Mouse (Mus musculus): ENCODE results near the gene Psmd5. TPM values are rescaled to one million over a fixed set of nuclear protein-coding genes. Genes with fewer than 3 reads are reported as not detected.
"Not testable (repeated sequence)": the region's sequence is repeated elsewhere in the genome, so short reads cannot be mapped to it uniquely, and the experiment has no call there.

Gene Psmd5
- polyA plus RNA-seq, 1 experiment from 2014 or later = 93.6 TPM

- H3K9ac ChIP-seq = no peak overlapping the region
- H3K27me3 ChIP-seq = no peaks in the 10 kb centered on the region
- H3K9me3 ChIP-seq (replicated peaks) = no peaks in the 10 kb centered on the region
- peaks cover 38% of the 10 kb centered on the region for H3K36me3 ChIP-seq
- no peak overlapping the region for H3K27ac ChIP-seq
- H3K4me2 ChIP-seq = no peak overlapping the region
- no peaks in the 10 kb centered on the region for H3K4me1 ChIP-seq (replicated peaks)
- no peak overlapping the region for H3K4me3 ChIP-seq (replicated peaks)
- DNase-seq (no peak), ATAC-seq (ENCODE audit: low read depth) (no peak)
- 84% methylated on average over 1 of the region's 1 CpGs for WGBS (ENCODE audit: insufficient replicate concordance)
Measured at GRCm38 (mm10) chr2:34847702-34848101, 27.1 kb downstream of the Psmd5 start.

DNA sequence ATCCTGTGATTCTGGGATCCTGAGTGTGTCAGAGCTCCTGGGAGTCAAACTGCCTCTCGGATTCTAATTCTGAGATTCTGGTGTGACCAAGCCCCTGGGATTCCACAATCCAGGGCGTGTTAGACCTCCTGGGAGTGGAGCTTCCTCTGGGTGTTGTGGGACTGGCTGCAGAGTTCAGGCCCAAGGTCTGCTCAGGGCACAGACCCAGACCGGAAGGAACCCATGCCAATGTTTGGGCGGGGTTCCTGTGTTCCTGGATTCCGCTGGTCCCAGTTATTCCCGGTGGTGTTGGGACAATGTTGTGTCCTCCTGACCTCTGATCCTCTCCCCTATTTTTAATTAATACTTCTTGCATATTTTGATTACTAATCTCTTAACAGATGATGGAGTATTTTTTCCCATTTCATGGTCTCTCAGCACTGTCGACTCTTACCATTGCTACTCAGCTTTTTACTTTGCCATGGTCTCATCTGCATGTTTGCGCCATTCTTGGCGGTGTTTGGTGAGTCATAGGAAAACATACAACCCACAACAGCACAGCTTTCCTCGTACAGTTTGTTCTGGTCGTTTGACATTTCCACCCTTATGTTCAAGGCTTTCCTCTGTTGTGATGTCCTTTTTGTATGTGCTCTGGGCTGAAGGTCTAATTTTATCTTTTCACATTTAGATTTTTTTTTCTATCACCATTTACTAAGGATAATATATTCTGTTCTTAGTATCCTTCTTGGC, 31.4 kb downstream of the Psmd5 start:
- no peaks in the 10 kb centered on the region for H3K9me3 ChIP-seq (replicated peaks)
- H3K27me3 ChIP-seq = no peaks in the 10 kb centered on the region
- no peak overlapping the region for H3K27ac ChIP-seq
- H3K4me3 ChIP-seq (replicated peaks) = no peak overlapping the region
- DNase-seq (no peak), ATAC-seq (ENCODE audit: low read depth) (no peak)
- no peak overlapping the region for H3K4me2 ChIP-seq
- H3K4me1 ChIP-seq (replicated peaks) = no peaks in the 10 kb centered on the region
- no peak overlapping the region for H3K9ac ChIP-seq
- 68% methylated on average over 11 of the region's 11 CpGs for WGBS (ENCODE audit: insufficient replicate concordance)
- no peaks in the 10 kb centered on the region for H3K36me3 ChIP-seq

- Histone ChIP-seq H3K4me1 (replicated peaks) (no peaks in the 10 kb centered on the region), H3K4me2 (no peak overlapping the region), H3K27ac (no peak overlapping the region), H3K4me3 (replicated peaks) (no peak overlapping the region), H3K27me3 (no peaks in the 10 kb centered on the region), H3K9me3 (replicated peaks) (no peaks in the 10 kb centered on the region), H3K9ac (no peak overlapping the region), H3K36me3 (no peaks in the 10 kb centered on the region)
- WGBS (ENCODE audit: insufficient replicate concordance) = 76% methylated on average over 8 of the region's 8 CpGs
- ATAC-seq (ENCODE audit: low read depth) (no peak), DNase-seq (no peak)
Measured at GRCm38 (mm10) chr2:34841706-34842105, 33.1 kb downstream of the Psmd5 start.

DNA sequence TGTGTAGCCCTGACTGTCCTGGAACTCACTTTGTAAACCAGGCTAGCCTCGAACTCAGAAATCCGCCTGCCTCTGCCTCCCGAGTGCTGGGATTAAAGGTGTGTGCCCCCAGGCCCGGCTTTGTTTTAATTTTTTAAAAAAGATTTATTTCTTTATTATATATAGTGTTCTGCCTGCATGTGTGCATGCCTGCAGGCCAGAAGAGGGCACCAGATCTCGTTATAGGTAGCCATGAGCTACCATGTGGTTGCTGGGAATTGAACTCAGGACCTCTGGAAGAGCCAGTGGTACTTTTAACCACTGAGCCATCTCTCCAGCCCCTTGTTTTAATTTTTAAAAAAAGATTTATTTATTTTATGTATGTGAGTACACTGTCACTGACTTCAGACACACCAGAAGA, 34.6 kb downstream of the Psmd5 start:
- 64% methylated on average over 5 of the region's 5 CpGs for WGBS (ENCODE audit: insufficient replicate concordance)
- not testable (repeated sequence) for ATAC-seq (ENCODE audit: low read depth); H3K36me3 ChIP-seq; H3K27me3 ChIP-seq; H3K9me3 ChIP-seq (replicated peaks); H3K9ac ChIP-seq; DNase-seq; H3K4me3 ChIP-seq (replicated peaks); H3K4me2 ChIP-seq; H3K27ac ChIP-seq; H3K4me1 ChIP-seq (replicated peaks)

DNA sequence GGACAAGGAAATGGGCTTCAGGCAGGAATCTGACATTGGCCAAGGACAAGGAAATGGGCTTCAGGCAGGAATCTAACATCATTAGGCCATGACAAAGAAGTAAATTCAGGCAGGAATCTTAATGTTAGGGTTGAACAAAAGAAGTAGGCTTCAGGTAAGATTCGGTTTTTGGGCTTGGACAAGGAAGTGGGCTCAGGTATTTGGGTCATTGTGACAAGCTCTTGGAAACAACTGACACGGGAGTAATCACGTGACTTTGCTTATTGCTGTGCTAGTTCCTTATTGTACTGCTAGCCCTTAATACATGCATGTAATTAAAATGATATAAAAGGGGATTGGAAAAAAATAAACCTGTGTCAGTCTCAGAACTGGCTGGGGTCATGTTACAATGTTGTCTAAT, 39.1 kb downstream of the Psmd5 start:
- Histone ChIP-seq H3K4me3 (replicated peaks) (no peak overlapping the region), H3K4me1 (replicated peaks) (no peaks in the 10 kb centered on the region), H3K9me3 (replicated peaks) (no peaks in the 10 kb centered on the region), H3K36me3 (no peaks in the 10 kb centered on the region), H3K9ac (no peak overlapping the region), H3K27me3 (no peaks in the 10 kb centered on the region), H3K27ac (no peak overlapping the region), H3K4me2 (no peak overlapping the region)
- DNase-seq (no peak), ATAC-seq (ENCODE audit: low read depth) (no peak)
- WGBS (ENCODE audit: insufficient replicate concordance) = 55% methylated on average over 3 of the region's 3 CpGs

DNA sequence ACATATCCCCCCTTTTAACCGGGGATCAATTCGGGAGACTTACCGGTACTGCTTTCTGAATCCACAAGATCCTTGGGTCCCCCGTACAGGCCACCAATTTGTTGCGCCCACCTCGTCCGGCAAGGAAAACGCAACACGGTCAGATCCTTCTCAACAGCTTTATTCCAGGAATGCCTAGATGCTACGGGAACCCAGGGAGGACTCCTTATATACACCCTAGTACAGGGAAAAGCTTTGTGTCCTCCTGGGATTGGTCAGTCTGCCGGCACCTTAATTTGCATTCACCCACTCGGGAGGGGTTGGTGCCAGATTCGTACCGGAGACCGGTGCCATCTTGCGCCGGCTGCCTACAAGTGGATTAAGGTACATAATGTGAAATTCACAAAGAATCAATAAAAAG, 41.1 kb downstream of the Psmd5 start:
- no peaks in the 10 kb centered on the region for H3K27me3 ChIP-seq
- H3K9me3 ChIP-seq (replicated peaks) = no peaks in the 10 kb centered on the region
- 75% methylated on average over 17 of the region's 17 CpGs for WGBS (ENCODE audit: insufficient replicate concordance)
- no peak overlapping the region for H3K4me3 ChIP-seq (replicated peaks)
- no peak overlapping the region for H3K4me2 ChIP-seq
- H3K27ac ChIP-seq = no peak overlapping the region
- H3K9ac ChIP-seq = no peak overlapping the region
- no peaks in the 10 kb centered on the region for H3K4me1 ChIP-seq (replicated peaks)
- ATAC-seq (ENCODE audit: low read depth) = no peak
- DNase-seq = no peak
- no peaks in the 10 kb centered on the region for H3K36me3 ChIP-seq

DNA sequence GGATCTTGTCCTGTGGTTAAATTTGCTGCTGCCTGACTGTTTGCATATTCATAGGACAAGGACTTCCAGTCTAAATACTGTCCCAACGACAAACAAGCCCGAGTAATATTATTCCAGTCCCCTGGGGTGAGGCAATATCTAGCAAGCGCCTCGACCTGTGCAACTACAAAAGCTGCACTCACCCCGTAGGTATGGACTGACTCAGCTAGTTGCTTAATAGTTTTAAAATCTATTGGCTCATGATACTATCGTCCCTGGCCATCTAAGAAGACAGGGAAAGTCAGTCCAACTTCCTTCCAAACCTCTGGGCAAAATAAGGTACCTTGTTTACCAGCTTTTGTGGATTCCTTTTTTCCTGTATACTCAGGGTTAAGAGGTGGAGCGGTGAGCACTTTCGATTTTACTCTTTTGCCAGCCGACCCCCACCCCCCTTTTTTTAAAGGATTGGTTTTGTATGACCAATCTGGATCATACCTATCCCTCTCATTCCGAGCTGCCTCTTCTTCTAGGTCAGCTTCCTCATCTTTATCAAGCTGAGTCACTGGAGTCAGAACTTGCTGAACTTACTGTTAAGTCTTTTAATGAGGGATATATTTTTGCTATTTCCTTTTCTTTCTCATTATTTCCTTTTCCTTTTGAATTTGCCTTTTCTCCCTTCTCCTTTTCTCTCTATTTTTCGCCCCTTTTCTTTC, 41.9 kb downstream of the Psmd5 start, which contains the start of gene Gm34653:
Gm34653 (plus strand) TSS at position 242 of the 692 bp plus-strand sequence.
- not testable (repeated sequence) for H3K36me3 ChIP-seq; ATAC-seq (ENCODE audit: low read depth); H3K9ac ChIP-seq; H3K4me3 ChIP-seq (replicated peaks); H3K4me2 ChIP-seq; H3K27ac ChIP-seq; H3K9me3 ChIP-seq (replicated peaks); H3K27me3 ChIP-seq; DNase-seq; H3K4me1 ChIP-seq (replicated peaks)
- WGBS (ENCODE audit: insufficient replicate concordance) = 57% methylated on average over 11 of the region's 11 CpGs

- H3K4me3 ChIP-seq (replicated peaks); DNase-seq; H3K27me3 ChIP-seq; H3K36me3 ChIP-seq; H3K27ac ChIP-seq; H3K4me2 ChIP-seq; ATAC-seq (ENCODE audit: low read depth); H3K9me3 ChIP-seq (replicated peaks); H3K9ac ChIP-seq: not testable (repeated sequence)
- H3K4me1 ChIP-seq (replicated peaks) = peaks cover 18% of the 10 kb centered on the region
- 90% methylated on average over 17 of the region's 17 CpGs for WGBS (ENCODE audit: insufficient replicate concordance)
Measured at GRCm38 (mm10) chr2:34830066-34830465, 44.7 kb downstream of the Psmd5 start.

DNA sequence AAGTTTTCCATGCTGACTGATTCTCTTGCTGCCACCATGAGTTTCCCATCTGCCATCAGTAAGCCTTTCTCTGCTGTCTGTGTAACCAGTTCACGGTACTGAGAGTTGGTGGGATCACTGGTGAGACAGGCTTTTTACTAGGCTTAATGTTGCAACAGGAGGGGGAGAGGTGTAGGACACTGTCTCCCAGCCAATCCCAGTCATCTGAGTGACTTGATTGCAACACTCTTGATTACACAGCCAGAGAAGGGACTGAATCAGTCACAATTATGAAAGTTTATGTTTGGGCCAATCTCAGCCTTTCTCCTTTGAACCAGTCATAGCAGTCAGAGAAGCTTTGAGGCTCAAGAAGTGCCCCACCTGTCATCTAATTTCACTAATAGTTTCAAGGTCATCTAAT, 46.7 kb downstream of the Psmd5 start:
- Histone ChIP-seq H3K9me3 (replicated peaks) (no peaks in the 10 kb centered on the region), H3K4me3 (replicated peaks) (no peak overlapping the region), H3K27me3 (no peaks in the 10 kb centered on the region), H3K27ac (peak overlapping the region; percentile 71), H3K4me2 (no peak overlapping the region), H3K9ac (no peak overlapping the region), H3K4me1 (replicated peaks) (peaks cover 37% of the 10 kb centered on the region), H3K36me3 (peaks cover 5% of the 10 kb centered on the region; the same call in 1 of the 2 replicates)
- ATAC-seq (ENCODE audit: low read depth) = peak; percentile 25; the same call in 1 of the 2 replicates
- DNase-seq = no peak
- WGBS (ENCODE audit: insufficient replicate concordance) = 54% methylated on average over 1 of the region's 1 CpGs

DNA sequence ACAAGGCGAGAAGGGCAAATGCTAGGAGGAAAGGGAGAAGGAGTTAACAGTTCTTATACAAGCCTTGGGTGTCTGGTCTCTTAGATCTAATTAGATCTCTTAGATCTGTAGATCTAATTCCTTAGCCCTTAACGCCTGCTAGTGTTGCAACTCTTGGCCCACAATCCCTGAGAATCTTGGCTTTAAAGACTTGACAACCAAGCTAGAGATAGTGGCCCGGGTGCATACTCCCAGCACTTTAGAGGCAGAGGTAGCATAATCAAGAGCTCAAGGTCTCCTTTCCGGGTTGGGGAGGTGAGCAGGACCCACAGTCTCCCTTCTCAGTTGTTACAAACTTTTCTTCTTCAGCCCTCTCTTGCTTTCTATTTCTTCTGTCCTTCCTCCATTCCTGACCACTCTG, 47.2 kb downstream of the Psmd5 start:
- peaks cover 7% of the 10 kb centered on the region for H3K36me3 ChIP-seq
- no peak overlapping the region for H3K9ac ChIP-seq
- no peak for DNase-seq
- peaks cover 41% of the 10 kb centered on the region for H3K4me1 ChIP-seq (replicated peaks)
- no peak for ATAC-seq (ENCODE audit: low read depth)
- H3K27ac ChIP-seq = peak overlapping the region; percentile 71
- 77% methylated on average over 4 of the region's 4 CpGs for WGBS (ENCODE audit: insufficient replicate concordance)
- no peaks in the 10 kb centered on the region for H3K27me3 ChIP-seq
- no peaks in the 10 kb centered on the region for H3K9me3 ChIP-seq (replicated peaks)
- H3K4me3 ChIP-seq (replicated peaks) = no peak overlapping the region
- H3K4me2 ChIP-seq = 0 out of 2 replicates have a peak overlapping the region, but pooled peaks have one; percentile 81

GRCm38 (mm10) chr2:34826460-34827231, 48.1 kb downstream of the Psmd5 start:
- ATAC-seq (ENCODE audit: low read depth) = no peak; the same call in 1 of the 2 replicates
- H3K9ac ChIP-seq = peak overlapping the region; percentile 97
- peak overlapping the region; percentile 81 for H3K4me2 ChIP-seq
- DNase-seq = no peak
- peaks cover 47% of the 10 kb centered on the region for H3K4me1 ChIP-seq (replicated peaks)
- no peaks in the 10 kb centered on the region for H3K27me3 ChIP-seq
- H3K36me3 ChIP-seq = peaks cover 16% of the 10 kb centered on the region
- no peaks in the 10 kb centered on the region for H3K9me3 ChIP-seq (replicated peaks)
- peak overlapping the region; percentile 93 for H3K4me3 ChIP-seq (replicated peaks)
- peak overlapping the region; percentile 92 for H3K27ac ChIP-seq
- 31% methylated on average over 20 of the region's 21 CpGs for WGBS (ENCODE audit: insufficient replicate concordance)
